Comparison of ENCODE assay signal across 9 mouse cellular contexts in the genomic region with DNA sequence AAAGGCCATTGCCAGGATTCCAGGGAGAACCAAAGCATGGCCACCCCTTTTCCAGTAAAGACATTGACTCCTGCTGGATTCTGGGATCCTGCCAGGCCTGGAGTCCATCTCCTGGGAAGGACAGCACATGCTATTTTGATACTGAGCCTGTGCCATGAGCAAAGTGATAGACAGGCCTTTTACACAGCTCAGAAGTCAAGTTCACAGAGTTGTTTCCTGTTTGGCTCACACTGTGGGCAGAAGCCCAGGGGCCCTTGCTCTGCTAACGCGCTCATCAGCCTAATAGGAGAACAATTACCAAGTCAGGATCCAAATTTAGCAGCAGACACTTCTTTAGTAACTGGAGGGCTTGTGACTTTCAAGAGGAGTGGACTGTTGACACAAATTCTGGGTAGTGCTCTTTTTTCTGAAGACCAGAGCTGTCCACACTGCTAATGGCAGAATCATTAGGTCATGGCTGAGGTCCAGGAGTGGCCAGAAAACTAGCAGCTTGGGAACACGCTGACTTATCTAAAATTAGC.
A peak's percentile ranks its signal among the peaks of the same experiment; 100 is the strongest.
DNase-seq lines count a peak whose midpoint lies in the region; ATAC-seq and TF ChIP-seq lines count a peak whose summit lies in the region.
"Had no signal": no experiment of that assay in that cellular context is flagged by ENCODE, and none has a peak within 500 bp of the region (broad histone marks: within the 10 kb centered on the region; RNA-seq: fewer than 3 reads in every experiment).

No protein-coding gene starts in this region.

- no peak overlapping the region for H3K4me2 ChIP-seq in midbrain, embryonic 11.5 days
- H3K4me2 ChIP-seq in heart, embryonic 15.5 days: no peak overlapping the region
- H3K4me2 ChIP-seq: liver, embryonic 11.5 days had no signal

- H3K36me3 ChIP-seq in midbrain, embryonic 11.5 days (ENCODE audit: control insufficient read depth, insufficient read depth, low read length): no peaks in the 10 kb centered on the region
- no peaks in the 10 kb centered on the region for H3K36me3 ChIP-seq in midbrain, embryonic 10.5 days
- no peaks in the 10 kb centered on the region for H3K36me3 ChIP-seq in heart, embryonic 15.5 days

- peak; percentile 41 to 59 for DNase-seq in cerebellum, adult 2 months
- DNase-seq in cerebellum, adult 11-12 months: no peak
- peak; percentile 39 for DNase-seq in midbrain, embryonic 11.5 days (ENCODE audit: low spot score, missing footprints)
- no peak for DNase-seq in midbrain, embryonic 10.5 days (ENCODE audit: low spot score)
- DNase-seq in urinary bladder, adult 2 months (ENCODE audit: low spot score): no peak
- no peak for DNase-seq in testis, postnatal 10 days (ENCODE audit: low spot score)
- DNase-seq in urinary bladder, adult 18-20 months (ENCODE audit: low spot score in 2 of 2): no peak

- no peak for ATAC-seq in midbrain, embryonic 11.5 days (ENCODE audit: low FRiP score)
- peak; percentile 95 for ATAC-seq in heart, embryonic 15.5 days (replicated peaks; ENCODE audit: insufficient number of reproducible peaks, insufficient read depth, low FRiP score, low read depth)

- H3K9ac ChIP-seq in midbrain, embryonic 11.5 days (ENCODE audit: low read length): no peak overlapping the region
- H3K9ac ChIP-seq in heart, embryonic 15.5 days: no peak overlapping the region

- no peaks in the 10 kb centered on the region for H3K9me3 ChIP-seq in midbrain, embryonic 11.5 days (ENCODE audit: control insufficient read depth, low read length)
- no peaks in the 10 kb centered on the region for H3K9me3 ChIP-seq in midbrain, embryonic 10.5 days (replicated peaks)
- no peaks in the 10 kb centered on the region for H3K9me3 ChIP-seq in heart, embryonic 15.5 days (replicated peaks)

- TF ChIP-seq CTCF in cerebellum, adult 2 months (IDR thresholded peaks at IDR 0.05; ENCODE audit: borderline replicate concordance, insufficient read depth, low read depth, low read length): no peak

- TF ChIP-seq POLR2A in cerebellum, adult 2 months (IDR thresholded peaks at IDR 0.05; ENCODE audit: borderline replicate concordance, insufficient read depth, low read length): no peak

- H3K4me3 ChIP-seq in cerebellum, adult 2 months (replicated peaks; ENCODE audit: insufficient read depth, low read depth, low read length): no peak overlapping the region
- H3K4me3 ChIP-seq in midbrain, embryonic 11.5 days (ENCODE audit: low read depth, low read length): no peak overlapping the region
- H3K4me3 ChIP-seq in midbrain, embryonic 10.5 days: no peak overlapping the region
- H3K4me3 ChIP-seq in heart, embryonic 15.5 days: no peak overlapping the region

- no peaks in the 10 kb centered on the region for H3K27me3 ChIP-seq in cerebellum, adult 2 months (ENCODE audit: control insufficient read depth, insufficient read depth, low read length)
- H3K27me3 ChIP-seq in midbrain, embryonic 11.5 days (ENCODE audit: control insufficient read depth, insufficient read depth, low read length): no peaks in the 10 kb centered on the region
- H3K27me3 ChIP-seq in midbrain, embryonic 10.5 days (ENCODE audit: low read depth, poor library complexity, severe bottlenecking): no peaks in the 10 kb centered on the region
- H3K27me3 ChIP-seq in heart, embryonic 15.5 days: no peaks in the 10 kb centered on the region

- 9% methylated on average over 3 of the region's 3 CpGs for WGBS in cerebellum, adult 2 months
- 77% methylated on average over 3 of the region's 3 CpGs for WGBS in midbrain, embryonic 11.5 days
- WGBS in midbrain, embryonic 10.5 days: 95% methylated on average over 3 of the region's 3 CpGs
- 4% methylated on average over 3 of the region's 3 CpGs for WGBS in heart, embryonic 15.5 days

- peaks cover 12% of the 10 kb centered on the region for H3K4me1 ChIP-seq in cerebellum, adult 2 months (ENCODE audit: control insufficient read depth, insufficient read depth, low read length)
- no peaks in the 10 kb centered on the region for H3K4me1 ChIP-seq in midbrain, embryonic 11.5 days (ENCODE audit: control insufficient read depth, insufficient read depth, low read length)
- peaks cover 5% of the 10 kb centered on the region; the same call in 1 of the 2 replicates for H3K4me1 ChIP-seq in midbrain, embryonic 10.5 days
- peaks cover 44% of the 10 kb centered on the region for H3K4me1 ChIP-seq in heart, embryonic 15.5 days (replicated peaks)

- H3K27ac ChIP-seq in cerebellum, adult 2 months (ENCODE audit: insufficient read depth, low read length): no peak overlapping the region
- H3K27ac ChIP-seq in midbrain, embryonic 11.5 days (ENCODE audit: low read depth, low read length): no peak overlapping the region
- H3K27ac ChIP-seq in midbrain, embryonic 10.5 days (replicated peaks): no peak overlapping the region
- H3K27ac ChIP-seq in heart, embryonic 15.5 days: peak overlapping the region; percentile 95

Comparison
In these comparisons a context has a peak if more than half of its experiments do, and no peak if none do; other contexts are left out.
1. DNase-seq: peak in cerebellum, adult 2 months (2 of 2) and midbrain, embryonic 11.5 days (single experiment); none in cerebellum, adult 11-12 months (single experiment), midbrain, embryonic 10.5 days (single experiment), urinary bladder, adult 2 months (single experiment), testis, postnatal 10 days (single experiment) and urinary bladder, adult 18-20 months (0 of 2).